Mouse (Mus musculus): ENCODE measurements around the gene Mis18a.

DNA sequence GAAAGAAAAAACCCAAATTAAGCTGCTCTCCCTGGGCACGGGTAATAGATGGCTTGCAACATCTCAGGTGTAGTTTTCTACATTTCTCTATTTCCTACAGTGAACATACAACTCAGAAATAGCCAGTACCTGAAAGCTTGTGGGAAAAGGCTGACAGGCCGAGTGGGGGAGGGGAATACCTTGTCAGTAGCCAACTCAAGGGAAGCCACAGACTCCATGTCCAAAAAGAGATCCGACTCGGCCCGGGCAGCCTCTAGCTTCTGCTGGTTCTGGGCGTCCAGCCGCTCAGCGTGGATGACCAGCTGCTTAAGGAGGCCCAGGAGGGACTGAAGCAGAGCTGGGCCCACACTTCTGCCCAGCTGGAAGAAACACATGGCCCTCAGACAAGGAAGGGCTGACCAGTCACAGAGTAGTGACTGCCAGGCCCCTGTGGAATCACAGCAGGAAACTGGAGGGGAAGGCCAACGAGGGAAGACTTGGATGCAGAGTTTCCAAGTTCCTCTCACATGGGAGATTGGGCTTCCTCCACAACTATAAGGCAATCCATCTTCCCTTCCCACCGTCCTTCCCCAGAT, 48.8 kb upstream of the Mis18a start:
- no peak for TF ChIP-seq MAFK (IDR thresholded peaks at IDR 0.05; ENCODE audit: insufficient read depth, low read depth, low read length)
- TF ChIP-seq ZNF384 (IDR thresholded peaks at IDR 0.05; ENCODE audit: low read depth, low read length) = no peak
- TF ChIP-seq HCFC1 (IDR thresholded peaks at IDR 0.05; ENCODE audit: borderline replicate concordance, insufficient read depth, low read length) = no peak
- no peak for TF ChIP-seq ZC3H11A (IDR thresholded peaks at IDR 0.05; ENCODE audit: borderline replicate concordance, low read depth, low read length)

Data from ES-E14 (cell line).